14 mouse cellular contexts compared by ENCODE assay signal in genomic region chrX:12195234-12195919, GRCm38 (mm10). TPM values are rescaled to one million over a fixed set of nuclear protein-coding genes. Genes with fewer than 3 reads are reported as not detected.
DNase-seq lines count a peak whose midpoint lies in the region; ATAC-seq and TF ChIP-seq lines count a peak whose summit lies in the region.
"Had no signal": no experiment of that assay in that cellular context is flagged by ENCODE, and none has a peak within 500 bp of the region (broad histone marks: within the 10 kb centered on the region; RNA-seq: fewer than 3 reads in every experiment).

No protein-coding gene starts in this region.

- H3K4me1 ChIP-seq in spleen, adult 2 months (ENCODE audit: control insufficient read depth, insufficient read depth, insufficient read length) = peaks cover 7% of the 10 kb centered on the region; the same call in 1 of the 2 replicates
- H3K4me1 ChIP-seq: forebrain, embryonic 13.5 days; heart, embryonic 15.5 days; hindbrain, embryonic 15.5 days had no signal

- no peak for TF ChIP-seq CTCF in spleen, adult 2 months (IDR thresholded peaks at IDR 0.05; ENCODE audit: extremely low read depth, insufficient read depth, insufficient read length, insufficient replicate concordance)

- peak; percentile 63; the same call in 1 of the 2 replicates for ATAC-seq in neutrophil, adult 5-6 weeks (ENCODE audit: extremely low read depth, insufficient number of reproducible peaks, low FRiP score, poor library complexity, severe bottlenecking)
- ATAC-seq: forebrain, embryonic 13.5 days had no signal

- TF ChIP-seq POLR2A in spleen, adult 2 months (IDR thresholded peaks at IDR 0.05; ENCODE audit: low read depth, low read length) = no peak

- H3K36me3 ChIP-seq in spleen, adult 2 months (ENCODE audit: control insufficient read depth, insufficient read depth, low read length) = no peaks in the 10 kb centered on the region
- H3K36me3 ChIP-seq: heart, embryonic 15.5 days; hindbrain, embryonic 15.5 days had no signal

- H3K4me3 ChIP-seq in spleen, adult 2 months (ENCODE audit: extremely low read depth, insufficient read depth, insufficient read length) = no peak overlapping the region
- H3K4me3 ChIP-seq: forebrain, embryonic 13.5 days; heart, embryonic 15.5 days; hindbrain, embryonic 15.5 days had no signal

- peak overlapping the region; percentile 52 for H3K27ac ChIP-seq in spleen, adult 2 months (ENCODE audit: insufficient read depth, low read length)
- H3K27ac ChIP-seq: forebrain, embryonic 13.5 days; heart, embryonic 15.5 days; hindbrain, embryonic 15.5 days; liver, embryonic 14.5 days had no signal

- peak; percentile 11 for DNase-seq in layer of hippocampus, adult 11-12 months (ENCODE audit: low spot score)
- DNase-seq in layer of hippocampus, adult 18-20 months (ENCODE audit: low spot score in 2 of 2) = no peak
- DNase-seq in spleen, adult 2 months (ENCODE audit: low read depth in 1 of 2, low spot score in 2 of 2) = peak; percentile 19 to 25
- no peak for DNase-seq in spleen, adult 12 weeks (ENCODE audit: low spot score)
- no peak for DNase-seq in kidney, adult 11 months
- no peak for DNase-seq in c-Kit-positive CD71-positive TER-119-positive erythroid progenitor cells, embryonic 14.5 days (ENCODE audit: low spot score)
- DNase-seq: adrenal gland, postnatal 10 days; cerebellum, adult 8-10 months; gastrocnemius, postnatal 25 days had no signal

- WGBS in spleen, adult 2 months = 46% methylated on average over 11 of the region's 11 CpGs

- H3K27me3 ChIP-seq in spleen, adult 2 months (ENCODE audit: control insufficient read depth, insufficient read depth, low read length) = no peaks in the 10 kb centered on the region
- H3K27me3 ChIP-seq: forebrain, embryonic 13.5 days; heart, embryonic 15.5 days; hindbrain, embryonic 15.5 days had no signal

RNA-seq across cellular contexts. Expression of gene Bcor, which starts 35.2 kb away (rescaled TPM):
- total RNA-seq in layer of hippocampus, adult 18-20 months (2021) = 10 to 100 TPM; 20.8 to 20.9 TPM
- 12.8 and 15.6 TPM in 2 replicates for polyA plus RNA-seq in spleen, adult 2 months (2012; rRNA removed)
- 48.4 and 53.0 TPM in 2 replicates for total RNA-seq in neutrophil, adult 5-6 weeks (2017)

Comparison
In these comparisons a context has a peak if more than half of its experiments do, and no peak if none do; other contexts are left out.
1. DNase-seq: peak in layer of hippocampus, adult 11-12 months (single experiment) and spleen, adult 2 months (2 of 2); none in layer of hippocampus, adult 18-20 months (0 of 2), spleen, adult 12 weeks (single experiment), kidney, adult 11 months (single experiment) and c-Kit-positive CD71-positive TER-119-positive erythroid progenitor cells, embryonic 14.5 days (single experiment).